ENCODE assay signal across 16 mouse cellular contexts in genomic region chr9:27268493-27268892, GRCm38 (mm10). TPM values are rescaled to one million over a fixed set of nuclear protein-coding genes. Genes with fewer than 3 reads are reported as not detected.
"Had no signal": no experiment of that assay in that cellular context is flagged by ENCODE, and none has a peak within 500 bp of the region (broad histone marks: within the 10 kb centered on the region; RNA-seq: fewer than 3 reads in every experiment).

No protein-coding gene starts in this region.

- DNase-seq: liver, postnatal 0 days; lung, adult 2 months; lung, postnatal 14 days; lung, postnatal 36 days; midbrain, embryonic 14.5 days; retina, postnatal 1 day; right cerebral cortex, adult 18-20 months; right cerebral cortex, postnatal 25 days; right cerebral cortex, postnatal 4 days; spleen, adult 18-20 months; thymus, adult 18-20 months; thymus, postnatal 14 days; thymus, postnatal 36 days had no signal

- ATAC-seq: liver, postnatal 0 days; lung, postnatal 0 days; midbrain, embryonic 16.5 days had no signal

RNA-seq across cellular contexts. Expression of gene Igsf9b, which starts 30.5 kb away (rescaled TPM):
- polyA plus RNA-seq: macrophage had no signal
